Mouse (Mus musculus) intestine, embryonic 16.5 days (tissue): ENCODE data around the gene Tmprss9. TPM values are rescaled to one million over a fixed set of nuclear protein-coding genes. Genes with fewer than 3 reads are reported as not detected.
A peak's percentile ranks its signal among the peaks of the same experiment; 100 is the strongest.

Experiments
- ATAC-seq: fragments of 200-750 bp; cut with Nextera tagmentation; 2 replicates; pipeline ENCODE4 v1.8.0; 2017; ENCODE audit warnings: moderate TSS enrichment, moderate library complexity
- H3K27ac ChIP-seq: fragments of 300-500 bp; sonication (generic); 2 replicates; pipeline ENCODE4 v1.5.1; 2014; ENCODE audit warnings: mild to moderate bottlenecking, low read length
- H3K27me3 ChIP-seq: fragments of 300-500 bp; sonication (generic); replicated peaks from 2 replicates; pipeline ENCODE4 v1.6.1; 2014; ENCODE audit warnings: low read length, control low read depth, mixed read lengths; ENCODE audit not compliant: control insufficient read depth, insufficient read depth
- H3K36me3 ChIP-seq: fragments of 300-500 bp; sonication (generic); 2 replicates; pipeline ENCODE4 v1.6.1; 2014; ENCODE audit warnings: low read length, control low read depth; ENCODE audit not compliant: control insufficient read depth, insufficient read depth
- H3K4me1 ChIP-seq: fragments of 300-500 bp; sonication (generic); 2 replicates; pipeline ENCODE4 v1.6.1; 2014; ENCODE audit warnings: low read length, control low read depth, mixed read lengths; ENCODE audit not compliant: control insufficient read depth, insufficient read depth
- H3K4me2 ChIP-seq: fragments of 300-500 bp; sonication (generic); 2 replicates; pipeline ENCODE4 v1.6.1; 2014; ENCODE audit warnings: low read depth, low read length, control low read depth
- H3K4me3 ChIP-seq: fragments of 300-500 bp; sonication (generic); 2 replicates; pipeline ENCODE4 v1.5.1; 2014; ENCODE audit warnings: mild to moderate bottlenecking, low read length
- H3K9ac ChIP-seq: fragments of 300-500 bp; sonication (generic); 2 replicates; pipeline ENCODE4 v1.6.1; 2014; ENCODE audit warnings: low read depth, low read length
- H3K9me3 ChIP-seq: fragments of 300-500 bp; sonication (generic); 2 replicates; pipeline ENCODE4 v1.6.1; 2016; ENCODE audit warnings: low read length, control low read depth; ENCODE audit not compliant: control insufficient read depth
- WGBS: fragments of 180-500 bp; shearing (Covaris S2); extraction: QIAGEN DNeasy Blood & Tissue Kit; methylation state at CpG from one replicate; pipeline ENCODE4 v1.1.7; 2014; 5-methylcytosine and 5-hydroxymethylcytosine counted together
- microRNA counts: library from miRNA; unstranded; fragments of <30 nt; microRNA quantifications from one replicate; lab custom pipeline; 2016
- microRNA-seq: library from miRNA; unstranded; fragments of <30 nt; microRNA quantifications from one replicate; pipeline ENCODE4, GENCODE M21; 2016
- polyA plus RNA-seq: library from polyadenylated mRNA; unstranded; fragments of >200 nt; fragmentation: Nextera tagmentation; extraction: Ambion mirVana; gene quantifications from 2 replicates; pipeline ENCODE4 v1.2.1, GENCODE M21; 2015

The Tmprss9 gene
- polyA plus RNA-seq, 1 experiment from 2014 or later: 0.06 TPM

- no peak overlapping the region for H3K4me2 ChIP-seq
- 84% methylated on average over 5 of the region's 5 CpGs for WGBS
- no peak overlapping the region for H3K27ac ChIP-seq
- no peaks in the 10 kb centered on the region for H3K9me3 ChIP-seq
- no peaks in the 10 kb centered on the region for H3K36me3 ChIP-seq
- peaks cover 58% of the 10 kb centered on the region for H3K4me1 ChIP-seq
- no peak for ATAC-seq
- H3K9ac ChIP-seq: no peak overlapping the region
- H3K27me3 ChIP-seq: no peaks in the 10 kb centered on the region
- no peak overlapping the region for H3K4me3 ChIP-seq
Observed at GRCm38 (mm10) chr10:80944231-80944630, 72.6 kb downstream of the Tmprss9 start.

DNA sequence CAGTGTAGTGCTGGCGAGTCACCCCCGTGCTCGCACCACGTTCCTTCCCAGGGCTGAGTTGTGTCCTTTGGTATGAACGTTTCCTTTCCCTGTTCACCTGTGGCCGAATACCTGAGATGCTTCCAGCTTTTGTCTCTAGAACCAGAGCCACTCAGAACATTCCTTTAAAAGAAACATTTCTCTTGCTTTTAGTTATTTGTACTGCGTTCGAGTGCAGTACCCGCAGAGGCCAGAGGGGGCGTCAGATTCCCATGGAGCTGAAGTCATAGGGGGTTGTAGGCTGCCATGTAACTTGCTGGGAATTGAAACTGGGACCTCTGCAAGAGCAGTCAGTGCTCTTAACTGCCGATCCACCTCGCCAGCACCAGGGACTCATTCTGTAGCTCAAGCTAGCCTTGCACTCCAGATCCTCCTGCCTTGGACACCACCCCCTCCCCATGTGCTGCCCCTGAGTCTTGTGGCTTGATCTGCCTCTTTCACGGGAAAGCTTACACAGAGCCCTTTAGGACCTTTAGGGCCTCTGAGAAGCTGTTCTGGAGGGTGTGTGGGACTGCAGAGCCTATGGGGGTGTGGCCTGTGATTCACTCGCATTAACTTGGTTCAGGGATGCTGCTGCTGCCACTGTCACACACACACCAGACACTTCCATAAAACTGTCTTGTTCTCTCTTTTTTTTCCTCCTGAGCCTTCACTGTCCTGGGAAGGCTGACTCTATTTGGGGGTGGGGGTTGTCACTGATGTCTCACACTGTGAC, 75.2 kb downstream of the Tmprss9 start:
- Histone ChIP-seq H3K4me1 (peaks cover 32% of the 10 kb centered on the region), H3K27ac (peak overlapping the region; percentile 46), H3K9me3 (no peaks in the 10 kb centered on the region), H3K36me3 (no peaks in the 10 kb centered on the region), H3K27me3 (no peaks in the 10 kb centered on the region), H3K9ac (peak overlapping the region; percentile 34; the same call in 1 of the 2 replicates), H3K4me3 (no peak overlapping the region), H3K4me2 (no peak overlapping the region)
- peak; percentile 21 for ATAC-seq
- 66% methylated on average over 14 of the region's 14 CpGs for WGBS

GRCm38 (mm10) chr10:80947802-80948201, 76.2 kb downstream of the Tmprss9 start:
- Histone ChIP-seq H3K9ac (peak overlapping the region; percentile 34; the same call in 1 of the 2 replicates), H3K9me3 (no peaks in the 10 kb centered on the region), H3K36me3 (no peaks in the 10 kb centered on the region), H3K4me3 (no peak overlapping the region), H3K4me1 (peaks cover 30% of the 10 kb centered on the region), H3K4me2 (no peak overlapping the region), H3K27ac (peak overlapping the region; percentile 46), H3K27me3 (no peaks in the 10 kb centered on the region)
- peak; percentile 58 for ATAC-seq
- WGBS: 23% methylated on average over 2 of the region's 2 CpGs

GRCm38 (mm10) chr10:80948570-80948969, 76.9 kb downstream of the Tmprss9 start:
- Histone ChIP-seq H3K4me1 (peaks cover 26% of the 10 kb centered on the region), H3K27me3 (no peaks in the 10 kb centered on the region), H3K9me3 (no peaks in the 10 kb centered on the region), H3K36me3 (no peaks in the 10 kb centered on the region), H3K4me3 (no peak overlapping the region), H3K27ac (peak overlapping the region; percentile 46), H3K4me2 (no peak overlapping the region), H3K9ac (peak overlapping the region; percentile 22; the same call in 1 of the 2 replicates)
- peak; percentile 65 for ATAC-seq
- 28% methylated on average over 6 of the region's 6 CpGs for WGBS

GRCm38 (mm10) chr10:80949081-80949480, 77.4 kb downstream of the Tmprss9 start:
- no peak overlapping the region for H3K4me3 ChIP-seq
- H3K27me3 ChIP-seq: no peaks in the 10 kb centered on the region
- H3K9me3 ChIP-seq: no peaks in the 10 kb centered on the region
- peaks cover 22% of the 10 kb centered on the region for H3K4me1 ChIP-seq
- peak overlapping the region; percentile 22; the same call in 1 of the 2 replicates for H3K9ac ChIP-seq
- no peak overlapping the region for H3K4me2 ChIP-seq
- 70% methylated on average over 3 of the region's 3 CpGs for WGBS
- H3K36me3 ChIP-seq: no peaks in the 10 kb centered on the region
- ATAC-seq: no peak
- H3K27ac ChIP-seq: no peak overlapping the region

MicroRNA genes within 50 kb of the gene (microRNA counts, 519-probe panel; counts per million panel counts)
- microRNA mmu-miR-1982 (lab: Ali Mortazavi, UCI): 35.7 counts per million

Small RNA genes within 50 kb of the gene (microRNA-seq; reads per million reads assigned to microRNA genes)
- 3.0 reads per million, percentile 7 among the genes with 10 or more reads in this experiment for gene Mir1982

Other genes starting within 250 kb of the Tmprss9 start
- gene Csnk1g2, start 249.0 kb upstream of the Tmprss9 start, polyA plus RNA-seq: 15.1 and 22.2 TPM in 2 replicates
- gene Btbd2, start 214.8 kb upstream of the Tmprss9 start, polyA plus RNA-seq: 9.2 and 10.6 TPM in 2 replicates
- 18.3 and 49.9 TPM in 2 replicates for gene Mknk2, start 193.7 kb upstream of the Tmprss9 start, polyA plus RNA-seq
- 39.8 and 41.8 TPM in 2 replicates for gene Mob3a, start 169.9 kb upstream of the Tmprss9 start, polyA plus RNA-seq
- 18.5 and 25.0 TPM in 2 replicates for gene Izumo4, start 169.7 kb upstream of the Tmprss9 start, polyA plus RNA-seq
- 57.9 and 58.4 TPM in 2 replicates for gene Ap3d1, start 129.6 kb upstream of the Tmprss9 start, polyA plus RNA-seq
- gene Dot1l, start 116.6 kb upstream of the Tmprss9 start, polyA plus RNA-seq: 9.5 and 9.7 TPM in 2 replicates
- 62.3 and 63.0 TPM in 2 replicates for gene Sf3a2, start 73.7 kb upstream of the Tmprss9 start, polyA plus RNA-seq
- 120 and 135 TPM in 2 replicates for gene Plekhj1, start 73.2 kb upstream of the Tmprss9 start, polyA plus RNA-seq
- gene Amh, start 66.6 kb upstream of the Tmprss9 start, polyA plus RNA-seq: 0.07 and 0.10 TPM in 2 replicates
- 0.70 and 0.82 TPM in 2 replicates for gene Jsrp1, start 58.4 kb upstream of the Tmprss9 start, polyA plus RNA-seq
- gene Oaz1, start 45.2 kb upstream of the Tmprss9 start, polyA plus RNA-seq: 1,610 and 1,714 TPM in 2 replicates
- 0.07 and 0.10 TPM in 2 replicates for gene Lingo3, start 27.8 kb upstream of the Tmprss9 start, polyA plus RNA-seq
- gene Lsm7, start 16.6 kb upstream of the Tmprss9 start, polyA plus RNA-seq: 198 and 240 TPM in 2 replicates
- 36.2 and 36.6 TPM in 2 replicates for gene Sppl2b, start 16.6 kb upstream of the Tmprss9 start, polyA plus RNA-seq
- 390 and 410 TPM in 2 replicates for gene Timm13, start 29.1 kb downstream of the Tmprss9 start, polyA plus RNA-seq
- 38.6 and 41.0 TPM in 2 replicates for gene Lmnb2, start 46.4 kb downstream of the Tmprss9 start, polyA plus RNA-seq
- gene Gadd45b, start 58.2 kb downstream of the Tmprss9 start, polyA plus RNA-seq: 26.5 and 29.1 TPM in 2 replicates
- 3.6 and 4.0 TPM in 2 replicates for gene Gng7, start 143.1 kb downstream of the Tmprss9 start, polyA plus RNA-seq
- 0.61 and 0.92 TPM in 2 replicates for gene Diras1, start 153.8 kb downstream of the Tmprss9 start, polyA plus RNA-seq
- 18.1 and 18.9 TPM in 2 replicates for gene Slc39a3, start 165.6 kb downstream of the Tmprss9 start, polyA plus RNA-seq
- 204 TPM in 2 replicates for gene Sgta, start 188.3 kb downstream of the Tmprss9 start, polyA plus RNA-seq
- 48.7 and 53.8 TPM in 2 replicates for gene Thop1, start 198.2 kb downstream of the Tmprss9 start, polyA plus RNA-seq
- 123 and 180 TPM in 2 replicates for gene Creb3l3, start 227.0 kb downstream of the Tmprss9 start, polyA plus RNA-seq
- 214 and 225 TPM in 2 replicates for gene Map2k2, start 234.1 kb downstream of the Tmprss9 start, polyA plus RNA-seq